Mouse (Mus musculus): ENCODE measurements at regions not wholly inside any gene's neighbourhood (a gene's known extent, or its start where the extent isn't known, plus 50 kb on each side); places are given as distances from the start of the nearest gene placed in this dataset.

DNA sequence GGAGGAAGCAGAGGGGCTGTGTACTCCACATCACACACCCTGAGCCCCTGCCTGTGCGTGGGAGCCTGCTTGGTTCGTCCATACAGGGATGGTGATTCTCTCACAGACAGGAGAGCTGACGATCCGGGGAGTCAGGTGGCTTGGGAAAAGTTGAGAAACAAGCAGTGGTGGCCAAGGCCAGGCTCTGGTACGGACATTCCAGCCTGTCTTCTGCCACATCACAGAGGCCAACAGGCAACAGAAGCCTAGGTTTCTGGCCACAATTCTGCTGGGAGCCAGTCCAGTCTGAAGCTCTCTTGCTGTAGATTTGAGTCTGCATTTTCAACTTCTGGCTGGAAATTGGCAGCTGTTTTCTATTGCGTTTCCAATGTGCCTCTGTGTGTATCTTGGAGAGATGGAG, 215.4 kb upstream of the Spred2 start:
- no peaks in the 10 kb centered on the region for H3K36me3 ChIP-seq (ENCODE audit: control insufficient read depth, insufficient read depth, low read length, poor library complexity, severe bottlenecking)
- no peak overlapping the region for H3K27ac ChIP-seq (ENCODE audit: insufficient read depth, low read length)
- 0 out of 2 replicates have a peak, but pooled peaks cover 3% of the 10 kb centered on the region for H3K27me3 ChIP-seq (ENCODE audit: control insufficient read depth, insufficient read depth, low read length, poor library complexity, severe bottlenecking)
- H3K9me3 ChIP-seq (replicated peaks; ENCODE audit: control insufficient read depth, insufficient read depth, low read length, poor library complexity, severe bottlenecking), result no peaks in the 10 kb centered on the region
- no peak overlapping the region for H3K4me3 ChIP-seq (ENCODE audit: low read depth, low read length)
- H3K9ac ChIP-seq (ENCODE audit: low read depth, poor library complexity, severe bottlenecking), result no peak overlapping the region
- no peaks in the 10 kb centered on the region for H3K4me1 ChIP-seq (ENCODE audit: control insufficient read depth, insufficient read depth, low read length)
- TF ChIP-seq EP300 (IDR thresholded peaks at IDR 0.05; ENCODE audit: insufficient read depth, low read depth, low read length) (no peak), CTCF (IDR thresholded peaks at IDR 0.05; ENCODE audit: low read depth, low read length) (no peak), POLR2A (IDR thresholded peaks at IDR 0.05; ENCODE audit: insufficient read depth, low read length) (no peak)

DNA sequence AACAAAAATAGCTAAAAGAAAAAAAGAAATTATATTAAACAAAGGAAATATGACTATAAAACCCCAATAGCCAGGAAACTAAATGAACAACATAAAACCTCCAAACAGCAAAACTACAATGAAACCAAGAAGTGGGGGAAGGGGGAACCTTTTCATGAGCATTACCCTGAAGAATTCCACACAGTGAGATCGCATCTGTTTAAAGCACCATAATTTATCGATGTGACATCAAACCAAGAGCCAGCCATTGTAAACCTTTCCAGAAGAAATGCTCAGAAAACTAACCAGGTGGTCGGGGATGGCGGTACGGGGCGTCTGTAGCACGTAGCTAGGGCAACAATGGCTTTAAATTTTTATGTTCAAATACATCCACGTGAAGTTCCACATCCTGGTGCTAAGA, 214.8 kb upstream of the Spred2 start:
- H3K4me3 ChIP-seq (ENCODE audit: low read depth, low read length), result no peak overlapping the region
- H3K9me3 ChIP-seq (replicated peaks; ENCODE audit: control insufficient read depth, insufficient read depth, low read length, poor library complexity, severe bottlenecking), result no peaks in the 10 kb centered on the region
- no peak overlapping the region for H3K27ac ChIP-seq (ENCODE audit: insufficient read depth, low read length)
- no peaks in the 10 kb centered on the region for H3K4me1 ChIP-seq (ENCODE audit: control insufficient read depth, insufficient read depth, low read length)
- TF ChIP-seq POLR2A (IDR thresholded peaks at IDR 0.05; ENCODE audit: insufficient read depth, low read length) (no peak), EP300 (IDR thresholded peaks at IDR 0.05; ENCODE audit: insufficient read depth, low read depth, low read length) (no peak), CTCF (IDR thresholded peaks at IDR 0.05; ENCODE audit: low read depth, low read length) (no peak)
- no peaks in the 10 kb centered on the region for H3K36me3 ChIP-seq (ENCODE audit: control insufficient read depth, insufficient read depth, low read length, poor library complexity, severe bottlenecking)
- no peak overlapping the region for H3K9ac ChIP-seq (ENCODE audit: low read depth, poor library complexity, severe bottlenecking)
- peaks cover 3% of the 10 kb centered on the region; the same call in 1 of the 2 replicates for H3K27me3 ChIP-seq (ENCODE audit: control insufficient read depth, insufficient read depth, low read length, poor library complexity, severe bottlenecking)

GRCm38 (mm10) chr11:19713091-19713490, 211.1 kb upstream of the Spred2 start:
- H3K27me3 ChIP-seq (ENCODE audit: control insufficient read depth, insufficient read depth, low read length, poor library complexity, severe bottlenecking), result peaks cover 3% of the 10 kb centered on the region
- no peaks in the 10 kb centered on the region for H3K36me3 ChIP-seq (ENCODE audit: control insufficient read depth, insufficient read depth, low read length, poor library complexity, severe bottlenecking)
- H3K4me1 ChIP-seq (ENCODE audit: control insufficient read depth, insufficient read depth, low read length), result no peaks in the 10 kb centered on the region
- no peak overlapping the region for H3K9ac ChIP-seq (ENCODE audit: low read depth, poor library complexity, severe bottlenecking)
- no peak for TF ChIP-seq EP300 (IDR thresholded peaks at IDR 0.05; ENCODE audit: insufficient read depth, low read depth, low read length)
- no peak for TF ChIP-seq CTCF (IDR thresholded peaks at IDR 0.05; ENCODE audit: low read depth, low read length)
- TF ChIP-seq POLR2A (IDR thresholded peaks at IDR 0.05; ENCODE audit: insufficient read depth, low read length), result no peak
- H3K4me3 ChIP-seq (ENCODE audit: low read depth, low read length), result no peak overlapping the region
- no peaks in the 10 kb centered on the region for H3K9me3 ChIP-seq (replicated peaks; ENCODE audit: control insufficient read depth, insufficient read depth, low read length, poor library complexity, severe bottlenecking)
- no peak overlapping the region for H3K27ac ChIP-seq (ENCODE audit: insufficient read depth, low read length)

GRCm38 (mm10) chr11:19713597-19713996, 210.6 kb upstream of the Spred2 start:
- Histone ChIP-seq H3K4me1 (ENCODE audit: control insufficient read depth, insufficient read depth, low read length) (no peaks in the 10 kb centered on the region), H3K4me3 (ENCODE audit: low read depth, low read length) (no peak overlapping the region), H3K9me3 (replicated peaks; ENCODE audit: control insufficient read depth, insufficient read depth, low read length, poor library complexity, severe bottlenecking) (no peaks in the 10 kb centered on the region), H3K27ac (ENCODE audit: insufficient read depth, low read length) (no peak overlapping the region), H3K27me3 (ENCODE audit: control insufficient read depth, insufficient read depth, low read length, poor library complexity, severe bottlenecking) (peaks cover 3% of the 10 kb centered on the region), H3K9ac (ENCODE audit: low read depth, poor library complexity, severe bottlenecking) (no peak overlapping the region), H3K36me3 (ENCODE audit: control insufficient read depth, insufficient read depth, low read length, poor library complexity, severe bottlenecking) (no peaks in the 10 kb centered on the region)
- TF ChIP-seq EP300 (IDR thresholded peaks at IDR 0.05; ENCODE audit: insufficient read depth, low read depth, low read length) (no peak), POLR2A (IDR thresholded peaks at IDR 0.05; ENCODE audit: insufficient read depth, low read length) (no peak), CTCF (IDR thresholded peaks at IDR 0.05; ENCODE audit: low read depth, low read length) (no peak)

DNA sequence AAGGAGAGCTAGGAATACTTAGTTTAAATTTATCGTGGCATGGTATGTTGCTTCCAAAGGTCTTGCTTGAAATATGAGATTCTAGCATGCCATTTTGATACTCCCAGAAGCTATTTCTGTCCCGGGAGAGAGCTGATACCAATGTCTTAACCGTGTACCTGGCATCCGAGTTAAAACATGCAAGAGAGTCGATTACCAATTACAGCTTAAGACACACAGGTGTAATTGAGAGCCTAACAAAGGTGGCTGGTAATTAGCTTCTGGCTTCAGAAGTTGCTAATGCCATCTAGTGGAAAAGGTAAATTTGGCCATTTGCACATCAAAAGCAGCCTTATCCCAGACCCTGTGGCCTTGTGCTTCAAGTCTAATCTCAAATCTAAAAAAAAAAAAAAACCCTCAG, 210.0 kb upstream of the Spred2 start:
- peaks cover 3% of the 10 kb centered on the region for H3K27me3 ChIP-seq (ENCODE audit: control insufficient read depth, insufficient read depth, low read length, poor library complexity, severe bottlenecking)
- H3K36me3 ChIP-seq (ENCODE audit: control insufficient read depth, insufficient read depth, low read length, poor library complexity, severe bottlenecking), result no peaks in the 10 kb centered on the region
- H3K9me3 ChIP-seq (replicated peaks; ENCODE audit: control insufficient read depth, insufficient read depth, low read length, poor library complexity, severe bottlenecking), result no peaks in the 10 kb centered on the region
- no peak overlapping the region for H3K27ac ChIP-seq (ENCODE audit: insufficient read depth, low read length)
- H3K4me1 ChIP-seq (ENCODE audit: control insufficient read depth, insufficient read depth, low read length), result no peaks in the 10 kb centered on the region
- TF ChIP-seq CTCF (IDR thresholded peaks at IDR 0.05; ENCODE audit: low read depth, low read length), result no peak
- no peak for TF ChIP-seq POLR2A (IDR thresholded peaks at IDR 0.05; ENCODE audit: insufficient read depth, low read length)
- no peak for TF ChIP-seq EP300 (IDR thresholded peaks at IDR 0.05; ENCODE audit: insufficient read depth, low read depth, low read length)
- no peak overlapping the region for H3K9ac ChIP-seq (ENCODE audit: low read depth, poor library complexity, severe bottlenecking)
- no peak overlapping the region for H3K4me3 ChIP-seq (ENCODE audit: low read depth, low read length)

- Histone ChIP-seq H3K4me3 (ENCODE audit: low read depth, low read length) (no peak overlapping the region), H3K9me3 (replicated peaks; ENCODE audit: control insufficient read depth, insufficient read depth, low read length, poor library complexity, severe bottlenecking) (0 out of 2 replicates have a peak, but pooled peaks cover 2% of the 10 kb centered on the region), H3K27ac (ENCODE audit: insufficient read depth, low read length) (no peak overlapping the region), H3K4me1 (ENCODE audit: control insufficient read depth, insufficient read depth, low read length) (no peaks in the 10 kb centered on the region), H3K27me3 (ENCODE audit: control insufficient read depth, insufficient read depth, low read length, poor library complexity, severe bottlenecking) (peaks cover 2% of the 10 kb centered on the region), H3K9ac (ENCODE audit: low read depth, poor library complexity, severe bottlenecking) (no peak overlapping the region), H3K36me3 (ENCODE audit: control insufficient read depth, insufficient read depth, low read length, poor library complexity, severe bottlenecking) (no peaks in the 10 kb centered on the region)
- TF ChIP-seq POLR2A (IDR thresholded peaks at IDR 0.05; ENCODE audit: insufficient read depth, low read length) (no peak), CTCF (IDR thresholded peaks at IDR 0.05; ENCODE audit: low read depth, low read length) (no peak), EP300 (IDR thresholded peaks at IDR 0.05; ENCODE audit: insufficient read depth, low read depth, low read length) (no peak)
Observed at GRCm38 (mm10) chr11:19714888-19715595, 209.1 kb upstream of the Spred2 start.
